Mouse (Mus musculus): ENCODE measurements around the gene Malsu1.

DNA sequence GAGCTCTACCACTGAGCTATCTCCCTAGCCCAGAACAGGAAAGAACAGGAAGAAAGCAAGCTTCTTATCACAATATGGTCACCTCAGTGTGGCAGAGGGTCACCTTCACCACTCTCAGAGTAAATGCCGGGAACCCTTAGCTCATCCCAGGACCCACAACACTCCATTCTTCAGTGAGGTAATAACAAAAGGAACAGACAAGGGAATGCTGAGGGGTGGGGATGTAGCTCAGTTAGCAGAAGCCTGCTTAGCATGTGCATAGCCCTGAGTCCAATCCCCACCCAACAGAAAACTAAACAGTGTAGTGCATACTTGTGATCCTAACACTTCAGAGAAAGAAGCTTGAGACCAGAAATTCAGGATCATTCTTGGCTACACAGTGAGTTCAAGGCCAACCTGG lies 25.5 kb downstream of the Malsu1 start:
- no peak for TF ChIP-seq CTCF (IDR thresholded peaks at IDR 0.05; ENCODE audit: low read depth, low read length)
- TF ChIP-seq POLR2A (IDR thresholded peaks at IDR 0.05; ENCODE audit: borderline replicate concordance, low read depth, low read length), result no peak
